Mouse (Mus musculus): Measurements from ENCODE around the gene Vamp8.

Gene Vamp8

DNA sequence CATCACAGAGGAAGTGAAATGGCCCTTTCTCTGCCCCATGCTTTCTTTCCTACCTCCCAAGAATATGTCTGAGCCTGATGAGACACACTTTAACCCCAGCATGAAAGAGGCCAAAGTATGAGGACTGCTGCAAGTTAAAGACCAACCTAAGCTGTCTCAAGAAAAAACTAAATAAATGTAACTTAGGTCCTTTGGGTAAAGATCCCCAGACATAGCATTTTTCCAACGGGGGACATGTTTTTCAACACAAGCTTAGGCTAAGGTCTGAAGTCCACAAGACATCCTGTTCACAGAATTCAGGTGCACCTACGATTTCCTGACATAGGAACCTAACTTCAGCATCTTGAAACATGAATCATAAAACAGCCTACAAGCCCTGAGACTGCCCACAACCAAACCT, 40.3 kb downstream of the Vamp8 start:
- no peak for DNase-seq

DNA sequence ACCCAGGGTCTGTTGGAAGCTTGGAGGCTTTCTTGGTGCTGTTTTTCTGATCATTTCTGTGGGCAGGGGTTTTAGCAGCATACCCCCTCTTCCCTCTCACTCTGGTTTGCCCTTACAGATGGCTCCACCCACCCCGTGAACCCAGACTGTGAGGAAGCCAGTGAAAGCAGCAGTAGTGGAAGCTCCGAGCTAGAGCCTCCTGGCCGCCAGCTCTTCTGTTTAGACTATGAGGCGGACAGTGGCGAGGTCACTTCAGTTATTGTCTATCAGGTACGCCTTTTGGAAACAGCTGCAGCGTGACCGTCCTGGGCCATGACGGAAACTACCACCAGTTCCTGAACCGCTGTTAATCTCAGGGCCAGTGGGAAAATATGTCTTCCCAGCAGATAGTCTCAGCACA, 42.1 kb downstream of the Vamp8 start:
- peak in 1 of 2 experiments; percentile 24 for DNase-seq

DNA sequence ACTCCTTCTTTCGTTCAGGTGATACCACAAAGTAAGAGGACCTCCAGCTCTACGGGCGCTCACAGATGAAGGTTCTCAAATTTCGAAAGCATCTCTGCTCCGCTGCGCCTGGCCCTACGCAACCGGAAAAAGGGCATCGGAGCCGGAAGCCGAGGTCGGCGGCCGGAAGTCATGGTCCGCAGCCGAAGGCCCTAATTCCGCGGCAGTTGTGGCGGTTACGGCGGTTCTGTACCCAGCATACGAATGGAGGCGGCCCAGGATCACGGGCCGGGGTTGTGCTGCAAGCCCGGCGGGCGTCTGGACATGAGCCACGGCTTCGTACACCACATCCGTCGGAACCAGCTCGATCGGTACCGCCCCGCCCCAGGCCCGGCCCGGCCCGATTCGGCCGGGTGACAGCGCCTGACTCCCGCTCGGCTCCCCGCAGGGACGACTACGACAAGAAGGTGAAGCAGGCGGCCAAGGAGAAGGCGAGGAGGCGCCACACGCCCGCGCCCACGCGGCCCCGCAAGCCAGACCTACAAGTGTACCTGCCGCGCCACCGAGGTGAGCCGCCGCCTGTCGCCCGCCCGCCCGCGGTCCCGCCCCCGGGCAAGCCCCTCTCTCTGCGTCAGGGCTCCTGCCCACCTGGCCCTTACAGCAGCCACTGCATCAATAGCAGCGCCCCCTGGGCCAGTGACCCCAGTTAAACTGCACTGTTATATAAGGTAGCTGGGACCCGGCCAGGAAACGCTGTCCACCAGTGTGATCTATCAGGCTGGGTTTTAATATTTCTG, 43.1 kb downstream of the Vamp8 start, which contains the start of gene 0610030E20Rik:
Gene 0610030E20Rik (plus strand): TSS at position 152 of the 776 bp plus-strand sequence.
- peak; percentile 88 for DNase-seq

DNA sequence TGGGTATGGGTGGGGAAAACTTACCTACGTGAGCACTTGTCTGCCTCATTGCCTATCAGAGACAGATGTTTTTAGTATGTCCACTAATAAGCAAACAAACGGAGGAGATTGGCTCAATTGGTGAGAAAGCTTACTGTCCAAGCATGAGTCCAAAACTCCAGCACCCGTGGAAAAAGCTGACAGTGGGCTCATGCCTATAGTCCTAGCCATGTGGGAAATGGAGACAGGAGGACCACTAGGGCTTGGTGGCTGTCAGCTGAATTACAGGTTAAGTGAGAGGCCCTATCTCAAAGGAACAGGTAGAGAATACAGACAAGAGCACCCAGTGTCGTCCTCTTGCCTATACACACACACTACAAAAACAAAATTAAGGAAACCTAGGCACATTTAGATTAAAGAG, 44.2 kb downstream of the Vamp8 start:
- DNase-seq = no peak

DNA sequence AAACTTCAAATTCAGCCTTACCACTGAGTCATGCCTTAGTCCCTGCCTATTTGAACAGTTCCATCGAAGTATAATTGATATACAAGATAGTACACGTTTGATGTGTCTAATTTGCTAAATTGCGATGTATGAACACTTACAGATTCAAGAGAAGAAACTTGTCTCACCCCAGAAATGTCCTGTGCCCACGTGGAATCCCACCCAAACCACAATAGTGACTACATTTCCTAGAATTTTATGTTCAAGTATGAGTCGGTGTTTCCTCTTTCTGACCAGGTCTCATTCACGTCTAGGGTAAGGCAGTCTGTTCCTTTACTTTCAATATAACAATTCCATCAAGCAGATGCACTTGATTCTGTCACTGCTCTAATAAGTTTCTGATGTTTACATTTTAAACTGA, 44.9 kb downstream of the Vamp8 start:
- no peak for DNase-seq

DNA sequence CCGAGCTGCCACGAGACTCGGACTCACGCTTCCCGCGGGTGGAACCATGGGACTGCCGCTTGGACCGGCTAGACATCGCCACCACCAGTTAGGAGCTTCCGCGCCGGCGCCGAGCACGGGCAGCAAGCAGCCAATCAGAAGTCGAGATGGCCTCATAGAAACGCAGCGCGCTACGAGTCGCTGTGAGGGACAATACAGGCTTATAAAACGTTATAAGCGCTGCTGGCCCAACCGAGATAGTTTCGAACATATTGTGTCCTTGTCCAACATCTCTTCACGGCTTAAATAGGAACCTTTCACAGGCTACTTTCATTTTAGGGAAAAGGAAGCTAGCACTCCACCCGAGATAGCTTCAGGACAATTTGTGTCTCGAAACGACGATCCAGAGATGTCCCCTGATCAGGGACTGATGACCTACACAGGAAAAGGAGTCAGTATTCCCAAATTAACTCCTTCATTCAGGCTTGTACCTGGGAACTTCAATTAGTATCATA, 45.4 kb downstream of the Vamp8 start, which contains the start of gene Usp39:
Gene Usp39 (minus strand): TSS at position 111 of the 494 bp plus-strand sequence.
- peak; percentile 95 to 96 for DNase-seq

DNA sequence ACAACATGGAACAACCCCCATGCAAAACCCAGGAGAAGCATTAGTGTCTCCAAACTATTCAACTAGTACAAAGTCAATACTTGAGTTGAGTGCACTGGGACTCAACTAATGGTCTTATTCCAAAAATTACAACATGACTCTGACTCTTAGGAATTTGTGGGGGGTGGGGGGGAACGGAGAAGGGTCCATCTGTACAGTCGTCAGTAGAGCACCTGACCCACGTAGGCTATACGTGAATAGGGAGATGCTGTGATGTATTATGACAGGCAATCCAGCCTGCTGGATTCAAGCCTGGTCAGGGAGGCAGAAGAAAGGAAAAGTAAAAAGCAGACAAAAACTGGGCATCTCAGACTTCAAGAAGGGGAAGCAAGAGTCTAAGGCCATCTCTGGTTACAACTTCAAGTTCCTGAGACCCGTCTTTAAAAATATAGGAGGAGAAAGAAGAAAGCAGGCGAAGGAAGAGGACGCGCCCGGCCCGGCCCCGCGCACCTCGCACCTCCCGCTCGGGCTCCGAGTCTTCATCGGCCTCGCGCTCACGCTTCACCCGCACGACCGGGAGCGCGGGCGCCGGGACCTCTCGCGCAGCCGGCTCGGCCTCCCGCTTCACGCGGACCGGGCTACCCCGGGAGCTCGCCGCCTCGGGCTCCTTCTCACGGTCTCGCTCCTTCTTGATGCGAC, 46.0 kb downstream of the Vamp8 start:
- no peak for DNase-seq

DNA sequence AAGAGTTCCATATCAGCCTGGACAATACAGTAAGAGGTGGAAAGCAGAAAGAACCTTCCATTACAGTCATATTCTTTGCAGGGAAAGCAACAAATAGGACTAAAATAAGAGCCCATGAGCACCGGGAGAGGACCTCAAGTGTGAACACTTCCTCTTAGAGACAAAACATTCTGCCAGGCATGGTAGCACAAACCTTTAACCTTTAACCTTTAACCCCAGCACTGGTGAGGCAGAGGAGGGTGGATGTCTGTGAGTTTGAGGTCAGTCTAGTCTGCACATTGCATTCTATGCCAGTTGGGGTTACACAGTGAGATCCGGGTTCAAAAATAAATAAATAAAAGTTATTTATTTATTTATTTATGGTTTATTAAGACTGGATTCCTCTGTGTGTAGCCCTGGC, 50.0 kb downstream of the Vamp8 start:
- no peak for DNase-seq
